Mouse (Mus musculus): ENCODE data around the gene Pou2f2. TPM values are rescaled to one million over a fixed set of nuclear protein-coding genes. Genes with fewer than 3 reads are reported as not detected.
A peak's percentile ranks its signal among the peaks of the same experiment; 100 is the strongest.
"Not testable (repeated sequence)": the region's sequence is repeated elsewhere in the genome, so short reads cannot be mapped to it uniquely, and the experiment has no call there.

Gene Pou2f2
- polyA plus RNA-seq, 1 experiment: 8.4 TPM

DNA sequence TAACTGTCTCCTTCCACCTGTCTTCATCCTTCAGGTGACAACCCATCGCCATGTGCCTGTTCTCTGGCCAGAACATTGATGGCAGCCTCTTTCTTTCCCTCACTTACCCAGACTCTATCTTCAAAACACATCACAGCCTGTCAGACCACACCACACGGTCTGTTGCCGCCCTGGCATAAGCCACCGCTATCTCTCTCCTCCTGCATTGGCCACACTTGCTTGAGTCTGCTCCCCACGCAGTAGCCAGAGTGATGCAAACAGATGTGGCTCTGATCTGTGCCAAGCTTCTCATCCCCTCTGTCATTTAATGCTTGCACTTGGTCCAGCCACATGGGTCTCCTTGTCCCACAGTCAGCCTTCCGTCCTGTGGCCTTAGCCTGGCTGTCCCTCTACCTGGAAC, 116.2 kb downstream of the Pou2f2 start:
- peaks cover 5% of the 10 kb centered on the region; the same call in 1 of the 2 replicates for H3K4me1 ChIP-seq (ENCODE audit: control insufficient read depth, insufficient read depth, low read length)
- H3K4me3 ChIP-seq (replicated peaks; ENCODE audit: insufficient read depth, low read depth, low read length): no peak overlapping the region
- H3K27me3 ChIP-seq (ENCODE audit: control insufficient read depth, insufficient read depth, low read length): no peaks in the 10 kb centered on the region
- TF ChIP-seq POLR2A (IDR thresholded peaks at IDR 0.05; ENCODE audit: borderline replicate concordance, insufficient read depth, low read length): no peak
- TF ChIP-seq CTCF (IDR thresholded peaks at IDR 0.05; ENCODE audit: borderline replicate concordance, insufficient read depth, low read depth, low read length): no peak
- no peak for DNase-seq
- H3K27ac ChIP-seq (ENCODE audit: insufficient read depth, low read length): no peak overlapping the region
- 45% methylated on average over 6 of the region's 6 CpGs for whole genome bisulfite sequencing

DNA sequence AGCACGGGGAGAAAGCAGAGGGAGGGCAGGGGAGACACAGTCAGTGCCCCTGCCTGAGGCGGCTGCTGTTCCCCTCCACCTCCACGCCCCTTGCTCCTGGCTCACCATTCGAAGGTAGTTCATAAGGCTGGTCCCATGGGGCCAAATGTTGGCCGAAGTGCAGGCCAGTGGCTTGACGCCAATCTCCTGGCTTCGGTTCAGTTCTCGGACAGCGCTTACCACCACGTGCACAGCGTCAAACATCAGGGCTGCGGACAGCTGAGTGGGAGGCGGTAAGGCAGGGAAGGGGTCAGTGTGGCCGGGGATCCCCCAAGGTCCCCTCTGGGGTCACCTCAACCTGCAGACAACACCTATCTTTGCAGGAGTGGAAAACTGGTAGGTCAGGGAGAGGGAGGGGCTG, 120.7 kb downstream of the Pou2f2 start:
- Histone ChIP-seq H3K27ac (ENCODE audit: insufficient read depth, low read length) (no peak overlapping the region), H3K4me3 (replicated peaks; ENCODE audit: insufficient read depth, low read depth, low read length) (no peak overlapping the region), H3K4me1 (ENCODE audit: control insufficient read depth, insufficient read depth, low read length) (peaks cover 20% of the 10 kb centered on the region), H3K27me3 (ENCODE audit: control insufficient read depth, insufficient read depth, low read length) (no peaks in the 10 kb centered on the region)
- WGBS: 43% methylated on average over 14 of the region's 14 CpGs
- TF ChIP-seq CTCF (IDR thresholded peaks at IDR 0.05; ENCODE audit: borderline replicate concordance, insufficient read depth, low read depth, low read length) (no peak), POLR2A (IDR thresholded peaks at IDR 0.05; ENCODE audit: borderline replicate concordance, insufficient read depth, low read length) (no peak)
- DNase-seq: no peak

DNA sequence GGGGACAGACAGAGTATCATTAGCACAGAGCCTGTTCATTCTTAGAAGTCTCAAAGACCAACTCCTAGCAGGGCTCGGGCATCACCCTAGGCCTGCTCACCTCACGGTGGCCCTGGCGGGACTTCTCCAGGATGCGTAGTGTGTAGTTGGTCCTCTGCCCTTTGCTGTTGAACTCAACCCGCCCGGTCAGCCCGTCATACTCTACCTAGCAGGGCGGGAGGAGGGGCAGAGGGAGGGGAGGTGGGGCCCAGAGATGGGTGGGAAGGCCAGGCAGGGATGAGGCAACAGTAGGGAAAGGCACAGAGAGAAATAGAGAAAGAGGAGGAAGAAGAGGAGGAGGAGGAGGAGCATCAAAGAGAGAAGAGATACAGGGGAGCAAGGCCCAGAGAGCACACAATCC, 121.1 kb downstream of the Pou2f2 start:
- no peak for DNase-seq
- TF ChIP-seq CTCF (IDR thresholded peaks at IDR 0.05; ENCODE audit: borderline replicate concordance, insufficient read depth, low read depth, low read length): no peak
- TF ChIP-seq POLR2A (IDR thresholded peaks at IDR 0.05; ENCODE audit: borderline replicate concordance, insufficient read depth, low read length): no peak
- Histone ChIP-seq H3K4me3 (replicated peaks; ENCODE audit: insufficient read depth, low read depth, low read length) (no peak overlapping the region), H3K27ac (ENCODE audit: insufficient read depth, low read length) (no peak overlapping the region), H3K4me1 (ENCODE audit: control insufficient read depth, insufficient read depth, low read length) (peaks cover 20% of the 10 kb centered on the region), H3K27me3 (ENCODE audit: control insufficient read depth, insufficient read depth, low read length) (no peaks in the 10 kb centered on the region)
- 88% methylated on average over 8 of the region's 8 CpGs for WGBS

DNA sequence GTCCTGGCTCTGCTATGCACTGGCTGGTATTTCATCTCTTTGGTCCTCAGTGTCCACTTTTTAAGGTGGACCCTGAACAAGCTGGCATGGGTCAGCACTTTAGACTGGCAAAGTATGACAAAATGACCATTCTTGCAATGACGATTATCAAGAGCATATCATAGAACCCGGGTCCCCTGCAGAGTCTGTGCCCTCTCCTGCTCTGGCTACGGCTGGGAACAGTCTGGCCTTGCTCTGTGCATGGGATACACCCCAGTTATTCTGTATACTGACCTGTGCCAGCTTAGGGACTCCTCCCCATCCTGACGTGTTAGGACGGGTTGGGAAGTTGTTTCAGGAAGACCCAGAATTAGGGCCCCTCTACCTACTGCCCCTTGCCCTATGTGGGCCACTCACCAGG, 121.6 kb downstream of the Pou2f2 start:
- TF ChIP-seq POLR2A (IDR thresholded peaks at IDR 0.05; ENCODE audit: borderline replicate concordance, insufficient read depth, low read length): no peak
- TF ChIP-seq CTCF (IDR thresholded peaks at IDR 0.05; ENCODE audit: borderline replicate concordance, insufficient read depth, low read depth, low read length): no peak
- Histone ChIP-seq H3K4me1 (ENCODE audit: control insufficient read depth, insufficient read depth, low read length) (peaks cover 20% of the 10 kb centered on the region), H3K27ac (ENCODE audit: insufficient read depth, low read length) (no peak overlapping the region), H3K4me3 (replicated peaks; ENCODE audit: insufficient read depth, low read depth, low read length) (no peak overlapping the region), H3K27me3 (ENCODE audit: control insufficient read depth, insufficient read depth, low read length) (no peaks in the 10 kb centered on the region)
- DNase-seq: no peak
- WGBS: 90% methylated on average over 5 of the region's 5 CpGs

DNA sequence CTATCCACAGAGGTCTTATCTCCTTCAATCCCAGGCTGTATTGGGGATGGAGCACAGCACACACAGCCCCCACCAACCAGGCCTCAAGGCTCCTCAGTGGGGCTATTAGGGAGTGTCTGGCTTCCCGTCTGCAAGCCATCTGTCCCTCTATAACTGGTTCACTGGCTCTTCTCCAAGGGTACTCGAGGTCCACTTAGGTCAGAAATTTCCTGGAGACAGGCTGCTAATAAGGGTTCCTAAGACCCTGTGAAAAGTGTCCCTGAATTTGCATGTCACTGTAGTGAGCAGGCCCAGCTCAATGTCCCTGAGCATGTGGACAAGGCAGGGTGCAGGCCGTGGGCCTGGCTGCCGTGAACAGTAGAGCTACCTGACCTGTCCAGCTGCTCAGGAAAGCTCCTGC, 122.6 kb downstream of the Pou2f2 start:
- WGBS: 8% methylated on average over 4 of the region's 4 CpGs
- H3K27me3 ChIP-seq (ENCODE audit: control insufficient read depth, insufficient read depth, low read length): no peaks in the 10 kb centered on the region
- no peak for TF ChIP-seq CTCF (IDR thresholded peaks at IDR 0.05; ENCODE audit: borderline replicate concordance, insufficient read depth, low read depth, low read length)
- TF ChIP-seq POLR2A (IDR thresholded peaks at IDR 0.05; ENCODE audit: borderline replicate concordance, insufficient read depth, low read length): no peak
- peaks cover 20% of the 10 kb centered on the region for H3K4me1 ChIP-seq (ENCODE audit: control insufficient read depth, insufficient read depth, low read length)
- DNase-seq: peak in 1 of 2 experiments; percentile 68
- H3K4me3 ChIP-seq (replicated peaks; ENCODE audit: insufficient read depth, low read depth, low read length): no peak overlapping the region
- H3K27ac ChIP-seq (ENCODE audit: insufficient read depth, low read length): no peak overlapping the region

- Histone ChIP-seq H3K27me3 (ENCODE audit: control insufficient read depth, insufficient read depth, low read length) (no peaks in the 10 kb centered on the region), H3K27ac (ENCODE audit: insufficient read depth, low read length) (no peak overlapping the region), H3K4me3 (replicated peaks; ENCODE audit: insufficient read depth, low read depth, low read length) (no peak overlapping the region), H3K4me1 (ENCODE audit: control insufficient read depth, insufficient read depth, low read length) (peaks cover 19% of the 10 kb centered on the region)
- WGBS: 96% methylated on average over 3 of the region's 3 CpGs
- no peak for DNase-seq
- no peak for TF ChIP-seq CTCF (IDR thresholded peaks at IDR 0.05; ENCODE audit: borderline replicate concordance, insufficient read depth, low read depth, low read length)
- TF ChIP-seq POLR2A (IDR thresholded peaks at IDR 0.05; ENCODE audit: borderline replicate concordance, insufficient read depth, low read length): no peak
Measured at GRCm38 (mm10) chr7:25052587-25052986, 126.9 kb downstream of the Pou2f2 start.

- peaks cover 8% of the 10 kb centered on the region; the same call in 1 of the 2 replicates for H3K4me1 ChIP-seq (ENCODE audit: control insufficient read depth, insufficient read depth, low read length)
- DNase-seq: no peak
- H3K27ac ChIP-seq (ENCODE audit: insufficient read depth, low read length): no peak overlapping the region
- TF ChIP-seq CTCF (IDR thresholded peaks at IDR 0.05; ENCODE audit: borderline replicate concordance, insufficient read depth, low read depth, low read length): no peak
- TF ChIP-seq POLR2A (IDR thresholded peaks at IDR 0.05; ENCODE audit: borderline replicate concordance, insufficient read depth, low read length): no peak
- WGBS: 62% methylated on average over 16 of the region's 16 CpGs
- H3K27me3 ChIP-seq (ENCODE audit: control insufficient read depth, insufficient read depth, low read length): no peaks in the 10 kb centered on the region
- no peak overlapping the region for H3K4me3 ChIP-seq (replicated peaks; ENCODE audit: insufficient read depth, low read depth, low read length)
Measured at GRCm38 (mm10) chr7:25049295-25049930, 130.1 kb downstream of the Pou2f2 start.

DNA sequence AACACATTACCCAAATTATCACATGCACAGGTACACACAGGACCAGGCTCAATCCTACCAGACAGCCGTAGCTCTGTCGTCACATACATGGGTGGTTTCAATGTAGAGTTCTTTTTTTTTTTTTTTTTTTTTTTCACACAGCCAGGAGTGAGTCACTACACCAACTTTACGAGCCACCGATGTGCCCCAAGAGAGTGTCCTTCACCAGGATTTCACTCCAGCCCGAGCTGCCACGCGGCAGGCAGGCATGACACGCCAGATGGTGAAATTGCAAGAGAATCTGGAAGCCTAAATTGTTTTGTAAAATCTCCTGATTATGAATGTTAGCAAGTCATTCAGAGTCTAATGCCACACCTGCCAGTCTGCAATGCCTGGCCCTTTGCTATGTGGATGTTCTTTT, 132.2 kb downstream of the Pou2f2 start:
- Histone ChIP-seq H3K4me3 (replicated peaks; ENCODE audit: insufficient read depth, low read depth, low read length) (no peak overlapping the region), H3K27me3 (ENCODE audit: control insufficient read depth, insufficient read depth, low read length) (no peaks in the 10 kb centered on the region), H3K27ac (ENCODE audit: insufficient read depth, low read length) (no peak overlapping the region), H3K4me1 (ENCODE audit: control insufficient read depth, insufficient read depth, low read length) (peaks cover 8% of the 10 kb centered on the region; the same call in 1 of the 2 replicates)
- 26% methylated on average over 8 of the region's 8 CpGs for WGBS
- TF ChIP-seq CTCF (IDR thresholded peaks at IDR 0.05; ENCODE audit: borderline replicate concordance, insufficient read depth, low read depth, low read length) (no peak), POLR2A (IDR thresholded peaks at IDR 0.05; ENCODE audit: borderline replicate concordance, insufficient read depth, low read length) (no peak)
- DNase-seq: peak in 1 of 2 experiments; percentile 67

GRCm38 (mm10) chr7:25044599-25044998, 134.9 kb downstream of the Pou2f2 start:
- not testable (repeated sequence) for H3K4me3 ChIP-seq (replicated peaks; ENCODE audit: insufficient read depth, low read depth, low read length); H3K27ac ChIP-seq (ENCODE audit: insufficient read depth, low read length); DNase-seq; H3K27me3 ChIP-seq (ENCODE audit: control insufficient read depth, insufficient read depth, low read length); H3K4me1 ChIP-seq (ENCODE audit: control insufficient read depth, insufficient read depth, low read length)
- WGBS: 93% methylated on average over 7 of the region's 7 CpGs

All from cerebellum, adult 2 months (tissue).